8 mouse cellular contexts compared by ENCODE assay signal in genomic region chr10:4387701-4388383, GRCm38 (mm10). TPM values are rescaled to one million over a fixed set of nuclear protein-coding genes. Genes with fewer than 3 reads are reported as not detected.
DNase-seq lines count a peak whose midpoint lies in the region; ATAC-seq and TF ChIP-seq lines count a peak whose summit lies in the region.

Zbtb2 (minus strand) TSS chr10:4388108.

- no peaks in the 10 kb centered on the region for H3K27me3 ChIP-seq in forebrain, embryonic 15.5 days
- no peaks in the 10 kb centered on the region for H3K27me3 ChIP-seq in lung, postnatal 0 days (replicated peaks; ENCODE audit: insufficient read depth, low read length)

- peak within 1 kb of the TSS; percentile 100 for H3K27ac ChIP-seq in ES-E14 (ENCODE audit: insufficient read depth, low read depth, low read length, poor library complexity, severe bottlenecking)
- peak within 1 kb of the TSS; percentile 100 for H3K27ac ChIP-seq in forebrain, embryonic 15.5 days (replicated peaks)
- peak within 1 kb of the TSS; percentile 100 for H3K27ac ChIP-seq in lung, postnatal 0 days (ENCODE audit: low read length)

- peaks cover 2 to 21% of the 10 kb centered on the region in 2 experiments for H3K4me1 ChIP-seq in ES-E14 (ENCODE audit: control insufficient read depth in 2 of 2, insufficient read depth in 2 of 2, low read length in 2 of 2, poor library complexity in 1 of 2)
- H3K4me1 ChIP-seq in forebrain, embryonic 15.5 days, result peaks cover 44% of the 10 kb centered on the region
- H3K4me1 ChIP-seq in lung, postnatal 0 days (ENCODE audit: insufficient read depth, low read depth, low read length), result peaks cover 15% of the 10 kb centered on the region; the same call in 1 of the 2 replicates

- intact Hi-C loops in heart, postnatal 36 days (cut with DNase I), result no loop called here

- TF ChIP-seq CTCF in lung, postnatal 0 days (IDR thresholded peaks at IDR 0.05), result no peak

- H3K36me3 ChIP-seq in ES-E14 (ENCODE audit: control insufficient read depth, insufficient read depth, low read length, poor library complexity, severe bottlenecking), result peaks cover 13% of the 10 kb centered on the region; the same call in 1 of the 2 replicates
- no peaks in the 10 kb centered on the region for H3K36me3 ChIP-seq in forebrain, embryonic 15.5 days
- no peaks in the 10 kb centered on the region; the same call in 1 of the 2 replicates for H3K36me3 ChIP-seq in lung, postnatal 0 days (ENCODE audit: insufficient read depth, low read length)

- WGBS in forebrain, embryonic 15.5 days, result under 1% methylated on average over 64 of the region's 87 CpGs
- WGBS in lung, postnatal 0 days, result 0% methylated on average over 37 of the region's 87 CpGs

- in situ Hi-C loops in ES-E14 (cut with MboI; ENCODE audit: low sequenced_read_pairs in 2 of 2, unreplicated experiment in 2 of 2), result no loop called here

- peak within 1 kb of the TSS; percentile 78 to 100 for H3K4me3 ChIP-seq in ES-E14 (ENCODE audit: insufficient read depth in 1 of 2, low read depth in 1 of 2, low read length in 2 of 2, poor library complexity in 1 of 2, severe bottlenecking in 1 of 2)
- H3K4me3 ChIP-seq in forebrain, embryonic 15.5 days, result peak within 1 kb of the TSS; percentile 99
- H3K4me3 ChIP-seq in lung, postnatal 0 days (ENCODE audit: low read depth, low read length), result peak within 1 kb of the TSS; percentile 98

- no peak for DNase-seq in ES-E14 (ENCODE audit: low read depth, low spot score)
- DNase-seq in cerebellum, adult 11-12 months, result peak; percentile 81
- DNase-seq in heart, postnatal 36 days, result peak; percentile 64 to 70
- DNase-seq in layer of hippocampus, adult 8-10 months (ENCODE audit: low spot score in 2 of 2), result peak; percentile 54 to 58
- peak; percentile 87 for DNase-seq in lung, postnatal 0 days (ENCODE audit: low spot score)
- peak; percentile 34 for DNase-seq in ovary, postnatal 10 days (ENCODE audit: low spot score)
- DNase-seq in thymus, postnatal 0 days (ENCODE audit: low spot score), result peak; percentile 67

- peak within 1 kb of the TSS; percentile 100 for H3K9ac ChIP-seq in ES-E14 (ENCODE audit: insufficient read depth, low read depth, low read length, poor library complexity, severe bottlenecking)
- H3K9ac ChIP-seq in forebrain, embryonic 15.5 days (replicated peaks), result peak within 1 kb of the TSS; percentile 99
- H3K9ac ChIP-seq in lung, postnatal 0 days (replicated peaks; ENCODE audit: low read depth), result peak within 1 kb of the TSS; percentile 99

- peak; percentile 14 for ATAC-seq in forebrain, embryonic 15.5 days (replicated peaks)
- peak; percentile 2 for ATAC-seq in lung, postnatal 0 days

- peak within 1 kb of the TSS; percentile 69 for H3K4me2 ChIP-seq in forebrain, embryonic 15.5 days (replicated peaks)
- H3K4me2 ChIP-seq in lung, postnatal 0 days (replicated peaks; ENCODE audit: low read depth, low read length), result peak within 1 kb of the TSS; percentile 89

- no peaks in the 10 kb centered on the region for H3K9me3 ChIP-seq in ES-E14 (ENCODE audit: control insufficient read depth, insufficient read depth, low read depth, low read length)
- no peaks in the 10 kb centered on the region for H3K9me3 ChIP-seq in forebrain, embryonic 15.5 days
- H3K9me3 ChIP-seq in lung, postnatal 0 days (ENCODE audit: low read length), result no peaks in the 10 kb centered on the region

- TF ChIP-seq EP300 in lung, postnatal 0 days (IDR thresholded peaks at IDR 0.05), result no peak

TF ChIP-seq in ES-E14, 5 proteins besides CTCF, POLR2A, EP300 and RAD21:
- TF ChIP-seq HCFC1 (IDR thresholded peaks at IDR 0.05; ENCODE audit: borderline replicate concordance, insufficient read depth, low read length) (no peak), CHD2 (IDR thresholded peaks at IDR 0.05; ENCODE audit: low read depth, low read length) (no peak), ZNF384 (IDR thresholded peaks at IDR 0.05; ENCODE audit: low read depth, low read length) (no peak), ZC3H11A (IDR thresholded peaks at IDR 0.05; ENCODE audit: borderline replicate concordance, low read depth, low read length) (no peak), MAFK (IDR thresholded peaks at IDR 0.05; ENCODE audit: insufficient read depth, low read depth, low read length) (no peak)

RNA-seq across cellular contexts. Expression of gene Zbtb2, which starts in this region (rescaled TPM):
- total RNA-seq in ES-E14 (2012; rRNA removed), result 11.9 and 14.7 TPM in 2 replicates
- 17.8 and 18.4 TPM in 2 replicates for polyA plus RNA-seq in forebrain, embryonic 15.5 days (2015; fragmentation: Nextera tagmentation; extraction: Ambion mirVana)
- 1 to 10 TPM; 6.2 to 6.3 TPM for total RNA-seq in heart, postnatal 36 days (2021)
- total RNA-seq in layer of hippocampus, adult 8-10 months (2022), result 10 to 100 TPM; 11.9 to 14.7 (median 13.0) TPM
- polyA plus RNA-seq in lung, postnatal 0 days (2015; fragmentation: Nextera tagmentation; extraction: Ambion mirVana), result 9.2 and 9.4 TPM in 2 replicates
- polyA plus RNA-seq in thymus, postnatal 0 days (2015; fragmentation: Nextera tagmentation; extraction: Ambion mirVana), result 21.0 and 21.2 TPM in 2 replicates
